Mouse (Mus musculus) stomach, embryonic 16.5 days (tissue): ENCODE results near the gene Aqr. TPM values are rescaled to one million over a fixed set of nuclear protein-coding genes. Genes with fewer than 3 reads are reported as not detected.

Experiments used
- ATAC-seq: fragments of 200-750 bp; cut with Nextera tagmentation; 2 replicates; pipeline ENCODE4 v1.8.0; 2017; ENCODE audit warnings: moderate number of reproducible peaks, moderate TSS enrichment; ENCODE audit not compliant: insufficient read depth, low FRiP score
- H3K27ac ChIP-seq: fragments of 300-500 bp; sonication (generic); 2 replicates; pipeline ENCODE4 v1.5.1; 2014; ENCODE audit warnings: low read length
- H3K27me3 ChIP-seq: fragments of 300-500 bp; sonication (generic); 2 replicates; pipeline ENCODE4 v1.6.1; 2014; ENCODE audit warnings: low read length, control low read depth, mixed read lengths; ENCODE audit not compliant: control insufficient read depth, insufficient read depth
- H3K36me3 ChIP-seq: fragments of 300-500 bp; sonication (generic); 2 replicates; pipeline ENCODE4 v1.6.1; 2014; ENCODE audit warnings: low read length; ENCODE audit not compliant: control insufficient read depth, insufficient read depth
- H3K4me1 ChIP-seq: fragments of 300-500 bp; sonication (generic); 2 replicates; pipeline ENCODE4 v1.6.1; 2014; ENCODE audit warnings: low read length, control low read depth, mixed read lengths; ENCODE audit not compliant: control insufficient read depth, insufficient read depth
- H3K4me2 ChIP-seq: fragments of 300-500 bp; sonication (generic); 2 replicates; pipeline ENCODE4 v1.6.1; 2014; ENCODE audit warnings: low read depth, low read length, mixed read lengths
- H3K4me3 ChIP-seq: fragments of 300-500 bp; sonication (generic); replicated peaks from 2 replicates; pipeline ENCODE4 v1.5.1; 2014; ENCODE audit warnings: mild to moderate bottlenecking, low read length
- H3K9ac ChIP-seq: fragments of 300-500 bp; sonication (generic); 2 replicates; pipeline ENCODE4 v1.6.1; 2014; ENCODE audit warnings: low read length
- H3K9me3 ChIP-seq: fragments of 300-500 bp; sonication (generic); replicated peaks from 2 replicates; pipeline ENCODE4 v1.6.1; 2016; ENCODE audit warnings: low read length, control low read depth; ENCODE audit not compliant: control insufficient read depth
- WGBS: fragments of 180-500 bp; shearing (Covaris S2); extraction: QIAGEN DNeasy Blood & Tissue Kit; methylation state at CpG from one replicate; pipeline ENCODE4 v1.1.7; 2014; 5-methylcytosine and 5-hydroxymethylcytosine counted together
- polyA plus RNA-seq: library from polyadenylated mRNA; unstranded; fragments of >200 nt; fragmentation: Nextera tagmentation; extraction: Ambion mirVana; gene quantifications from 2 replicates; pipeline ENCODE4 v1.2.1, GENCODE M21; 2015

Gene Aqr
- polyA plus RNA-seq, 1 experiment from 2014 or later = 40.5 TPM

DNA sequence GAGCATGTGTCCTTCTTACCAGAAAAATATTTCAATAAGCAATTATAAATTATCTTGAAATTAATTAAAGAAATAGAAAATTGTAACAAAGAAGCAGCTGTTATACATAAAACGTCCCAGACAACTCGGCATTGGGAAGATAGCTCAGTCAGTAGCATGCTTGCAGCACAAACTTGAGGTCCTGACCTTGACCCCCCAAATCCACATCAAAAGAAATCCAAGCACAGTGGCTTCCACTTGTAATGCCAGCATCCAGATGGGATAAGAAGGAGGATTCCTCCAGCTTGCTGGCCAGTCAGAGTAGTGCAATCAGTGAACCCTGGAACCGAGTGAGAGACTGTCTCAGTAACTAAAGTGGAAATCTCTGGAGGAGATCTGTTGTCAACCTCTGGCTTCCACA, 120.6 kb downstream of the Aqr start:
- no peak for ATAC-seq
- Histone ChIP-seq H3K27ac (no peak overlapping the region), H3K4me1 (no peaks in the 10 kb centered on the region), H3K27me3 (no peaks in the 10 kb centered on the region), H3K36me3 (no peaks in the 10 kb centered on the region), H3K9me3 (no peaks in the 10 kb centered on the region), H3K4me2 (no peak overlapping the region), H3K9ac (no peak overlapping the region), H3K4me3 (no peak overlapping the region)
- 69% methylated on average over 3 of the region's 3 CpGs for WGBS

DNA sequence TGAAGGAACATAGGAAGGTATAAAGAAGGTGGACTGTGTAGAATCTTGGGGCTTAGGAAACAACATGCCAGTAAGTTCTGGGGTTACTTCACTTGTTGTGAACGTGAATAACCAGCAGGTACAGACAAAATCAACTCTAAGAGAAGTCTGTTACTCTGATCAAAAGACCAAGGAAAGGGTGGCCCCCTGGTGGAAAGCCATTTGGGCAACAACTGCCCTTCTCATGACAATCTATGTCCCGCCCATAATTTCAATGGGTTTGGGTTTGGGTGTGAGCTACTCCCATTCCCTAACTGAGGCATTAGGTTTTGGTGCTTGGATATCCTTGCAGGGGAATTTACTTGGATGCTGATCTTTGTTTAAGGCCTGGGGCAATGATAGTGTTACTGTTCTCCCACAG, 122.8 kb downstream of the Aqr start:
- H3K27ac ChIP-seq = no peak overlapping the region
- H3K9ac ChIP-seq = no peak overlapping the region
- no peaks in the 10 kb centered on the region for H3K9me3 ChIP-seq
- WGBS = 62% methylated on average over 2 of the region's 2 CpGs
- no peak overlapping the region for H3K4me2 ChIP-seq
- ATAC-seq = no peak
- H3K4me1 ChIP-seq = no peaks in the 10 kb centered on the region
- no peaks in the 10 kb centered on the region for H3K27me3 ChIP-seq
- no peaks in the 10 kb centered on the region for H3K36me3 ChIP-seq
- H3K4me3 ChIP-seq = no peak overlapping the region

GRCm38 (mm10) chr2:114060071-114060591, 126.7 kb downstream of the Aqr start:
- no peak overlapping the region for H3K27ac ChIP-seq
- H3K4me2 ChIP-seq = no peak overlapping the region
- H3K36me3 ChIP-seq = no peaks in the 10 kb centered on the region
- H3K27me3 ChIP-seq = no peaks in the 10 kb centered on the region
- H3K9me3 ChIP-seq = no peaks in the 10 kb centered on the region
- H3K4me1 ChIP-seq = no peaks in the 10 kb centered on the region
- no peak overlapping the region for H3K9ac ChIP-seq
- no peak for ATAC-seq
- WGBS = 45% methylated on average over 6 of the region's 6 CpGs
- H3K4me3 ChIP-seq = no peak overlapping the region

DNA sequence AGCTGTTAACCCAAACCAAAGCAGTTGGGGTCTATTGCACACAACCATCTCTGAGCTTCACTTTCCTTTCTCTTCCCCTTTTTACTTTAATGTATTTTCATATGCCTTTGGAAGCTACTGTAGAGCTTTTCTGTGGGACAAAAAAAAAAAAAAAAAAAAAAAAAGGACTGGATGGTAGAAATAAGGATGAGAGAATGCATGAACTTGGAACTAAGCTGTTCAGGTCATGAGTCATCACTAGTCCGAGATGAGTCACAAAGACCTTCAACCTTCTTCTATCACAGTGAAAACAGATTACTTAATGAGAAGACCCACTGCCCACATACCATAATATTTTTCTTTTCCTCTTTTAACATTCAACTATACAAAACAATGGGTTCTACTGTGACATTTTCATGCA, 127.2 kb downstream of the Aqr start:
- ATAC-seq = no peak
- no peak overlapping the region for H3K4me3 ChIP-seq
- H3K9ac ChIP-seq = no peak overlapping the region
- H3K36me3 ChIP-seq = no peaks in the 10 kb centered on the region
- no peak overlapping the region for H3K27ac ChIP-seq
- H3K4me1 ChIP-seq = no peaks in the 10 kb centered on the region
- 73% methylated on average over 1 of the region's 1 CpGs for WGBS
- H3K27me3 ChIP-seq = no peaks in the 10 kb centered on the region
- no peaks in the 10 kb centered on the region for H3K9me3 ChIP-seq
- H3K4me2 ChIP-seq = no peak overlapping the region

DNA sequence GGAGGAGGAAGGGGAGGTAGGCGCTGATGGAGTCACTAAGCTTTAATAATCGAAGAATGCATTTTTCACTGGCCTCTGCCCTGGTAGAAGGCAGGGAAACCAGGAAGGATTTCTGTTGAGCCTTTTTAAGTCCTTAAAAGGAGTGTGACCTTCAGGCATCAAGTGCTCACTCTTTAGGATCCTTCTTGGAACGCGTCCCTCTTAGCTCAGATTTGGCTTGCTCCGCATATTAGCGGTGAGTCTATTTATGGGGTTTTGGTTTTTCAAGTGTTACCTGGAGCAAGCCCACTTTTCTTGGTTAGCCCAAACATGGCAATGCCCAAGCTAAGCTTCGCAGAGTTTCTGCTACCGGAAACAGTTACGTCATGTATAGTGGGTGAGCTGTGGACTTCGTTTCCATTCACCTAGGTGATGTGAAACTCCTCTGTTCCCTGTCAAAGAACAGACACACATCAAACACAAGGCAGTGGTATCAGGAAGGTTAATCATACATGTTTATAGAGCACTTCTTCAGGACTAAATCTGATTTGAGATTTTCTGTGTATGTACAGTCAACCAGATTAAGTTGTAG, 128.5 kb downstream of the Aqr start:
- no peak overlapping the region for H3K9ac ChIP-seq
- H3K4me3 ChIP-seq = no peak overlapping the region
- H3K27ac ChIP-seq = no peak overlapping the region
- H3K4me2 ChIP-seq = no peak overlapping the region
- WGBS = 79% methylated on average over 10 of the region's 10 CpGs
- ATAC-seq = no peak
- no peaks in the 10 kb centered on the region for H3K27me3 ChIP-seq
- H3K4me1 ChIP-seq = no peaks in the 10 kb centered on the region
- no peaks in the 10 kb centered on the region for H3K36me3 ChIP-seq
- no peaks in the 10 kb centered on the region for H3K9me3 ChIP-seq

- H3K4me2 ChIP-seq = no peak overlapping the region
- no peaks in the 10 kb centered on the region for H3K4me1 ChIP-seq
- H3K27me3 ChIP-seq = no peaks in the 10 kb centered on the region
- no peak overlapping the region for H3K4me3 ChIP-seq
- no peak overlapping the region for H3K27ac ChIP-seq
- H3K9ac ChIP-seq = no peak overlapping the region; the same call in 1 of the 2 replicates
- peak; percentile 53 for ATAC-seq
- no peaks in the 10 kb centered on the region for H3K9me3 ChIP-seq
- H3K36me3 ChIP-seq = no peaks in the 10 kb centered on the region
- 12% methylated on average over 10 of the region's 10 CpGs for WGBS
Observed at GRCm38 (mm10) chr2:114057303-114057853, 129.4 kb downstream of the Aqr start.

- 85% methylated on average over 4 of the region's 4 CpGs for WGBS
- H3K9ac ChIP-seq = no peak overlapping the region
Observed at GRCm38 (mm10) chr2:114054129-114054528, 132.7 kb downstream of the Aqr start.

DNA sequence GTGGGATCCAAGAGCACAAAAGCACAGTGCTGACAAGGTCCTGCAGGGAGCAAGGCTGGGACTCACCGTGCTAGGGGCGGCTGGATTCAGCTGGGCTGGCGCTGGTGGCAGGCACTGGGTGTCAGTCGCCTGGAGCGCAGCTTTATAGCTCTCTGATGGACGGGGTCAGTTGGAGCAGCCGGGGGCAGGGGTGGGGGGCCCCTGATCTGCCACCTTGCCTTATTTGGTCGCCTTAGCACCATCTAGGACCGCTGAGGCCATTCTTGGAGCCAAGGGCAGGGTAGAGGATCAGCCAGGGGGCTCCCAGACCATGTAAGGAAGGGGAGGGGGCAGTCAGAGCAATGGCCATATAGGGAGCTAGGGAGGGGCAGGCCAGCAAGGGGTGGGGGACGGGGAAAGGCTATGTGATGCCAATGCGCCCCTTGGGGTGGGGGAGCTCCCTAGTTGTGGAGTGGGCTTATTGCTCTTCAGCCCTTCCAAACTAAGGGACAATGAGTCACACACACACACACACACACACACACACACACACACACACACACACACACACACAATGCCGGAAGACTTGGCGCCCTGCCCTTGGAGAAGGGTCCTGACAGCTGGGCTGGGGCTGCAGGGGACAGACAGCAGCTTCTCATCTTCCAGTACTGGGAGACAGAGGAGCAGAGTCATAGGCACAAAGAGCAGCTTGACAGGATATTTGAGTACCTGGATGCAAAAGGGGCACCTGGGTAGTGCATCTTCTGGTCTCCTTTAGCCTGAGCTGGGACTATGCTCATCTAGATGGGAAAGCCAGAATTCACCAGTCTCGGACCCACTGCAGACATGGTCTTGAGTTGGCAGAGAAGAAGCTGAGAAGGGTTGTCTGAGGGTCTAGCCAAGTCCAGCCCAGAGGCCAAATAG, 133.9 kb downstream of the Aqr start, which contains the start of gene Actc1:
TSS of gene Actc1 (minus strand) at position 853 of the 903 bp plus-strand sequence.
- H3K4me1 ChIP-seq = no peaks in the 10 kb centered on the region
- no peaks in the 10 kb centered on the region for H3K27me3 ChIP-seq
- H3K4me2 ChIP-seq = peak within 1 kb of the TSS; percentile 36
- peak within 1 kb of the TSS; percentile 21 for H3K4me3 ChIP-seq
- ATAC-seq = peak; percentile 57
- 23% methylated on average over 14 of the region's 14 CpGs for WGBS
- no peaks in the 10 kb centered on the region for H3K9me3 ChIP-seq
- 0 out of 2 replicates have a peak within 1 kb of the TSS, but pooled peaks have one; percentile 7 for H3K9ac ChIP-seq
- no peak within 1 kb of the TSS for H3K27ac ChIP-seq
- H3K36me3 ChIP-seq = no peaks in the 10 kb centered on the region

More at GRCm38 (mm10) chr2:114054129-114054528, 132.7 kb downstream of the Aqr start:
- Histone ChIP-seq H3K36me3 (no peaks in the 10 kb centered on the region), H3K27me3 (no peaks in the 10 kb centered on the region), H3K27ac (no peak overlapping the region), H3K4me3 (no peak overlapping the region), H3K9me3 (no peaks in the 10 kb centered on the region), H3K4me2 (no peak overlapping the region), H3K4me1 (no peaks in the 10 kb centered on the region)
- no peak for ATAC-seq

DNA sequence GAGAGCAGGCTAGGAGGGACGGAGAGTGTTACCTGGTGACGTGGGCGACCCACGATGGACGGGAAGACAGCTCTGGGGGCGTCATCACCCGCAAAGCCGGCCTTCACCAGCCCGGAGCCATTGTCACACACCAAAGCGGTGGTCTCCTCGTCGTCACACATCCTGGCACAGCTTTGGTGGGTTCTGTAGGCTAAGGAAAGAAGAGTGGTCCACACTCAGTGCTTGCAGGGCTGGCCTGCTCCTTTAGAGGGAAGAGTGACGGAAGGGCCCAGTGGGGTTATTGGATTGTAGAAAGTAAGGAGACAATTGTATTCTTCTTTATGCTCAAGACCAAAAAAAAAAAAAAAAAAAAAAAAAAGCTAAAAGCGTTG, 135.0 kb downstream of the Aqr start:
- H3K36me3 ChIP-seq = no peaks in the 10 kb centered on the region
- no peak for ATAC-seq
- 90% methylated on average over 14 of the region's 14 CpGs for WGBS
- H3K4me1 ChIP-seq = no peaks in the 10 kb centered on the region
- H3K27ac ChIP-seq = no peak overlapping the region
- H3K4me3 ChIP-seq = no peak overlapping the region
- no peak overlapping the region for H3K9ac ChIP-seq
- H3K27me3 ChIP-seq = no peaks in the 10 kb centered on the region
- no peaks in the 10 kb centered on the region for H3K9me3 ChIP-seq
- H3K4me2 ChIP-seq = no peak overlapping the region
